Mouse (Mus musculus) liver, embryonic 14.5 days (tissue): ENCODE results near the gene Cox10. TPM values are rescaled to one million over a fixed set of nuclear protein-coding genes. Genes with fewer than 3 reads are reported as not detected.

ENCODE experiments used
- ATAC-seq: fragments of 200-750 bp; cut with Nextera tagmentation; 2 replicates; pipeline ENCODE4 v1.8.0; 2017; ENCODE audit warnings: moderate number of reproducible peaks, mild to moderate bottlenecking, moderate library complexity; ENCODE audit not compliant: insufficient read depth
- DNase-seq, 3 experiments: peaks; one replicate each; pipeline ENCODE4 v3.0.0-alpha.2; 2012 to 2013; ENCODE audit warnings: low read depth in 3 of 3, low spot score in 3 of 3
- H3K27ac ChIP-seq: fragments of 300-500 bp; sonication (generic); 2 replicates; pipeline ENCODE4 v1.5.1; 2014; ENCODE audit warnings: moderate library complexity, mild to moderate bottlenecking, control low read depth, inconsistent platforms
- H3K27me3 ChIP-seq: fragments of 300-500 bp; sonication (generic); 2 replicates; pipeline ENCODE4 v1.6.1; 2014; ENCODE audit warnings: mild to moderate bottlenecking, low read length, moderate library complexity; ENCODE audit not compliant: control insufficient read depth, insufficient read depth
- H3K36me3 ChIP-seq: fragments of 300-500 bp; sonication (generic); replicated peaks from 2 replicates; pipeline ENCODE4 v1.6.1; 2014; ENCODE audit warnings: low read depth; ENCODE audit not compliant: control insufficient read depth, insufficient read depth
- H3K4me1 ChIP-seq, 2 experiments: fragments of 200-500 bp in 1 of 2; fragments of 300-500 bp in 1 of 2; sonication (generic) in 1 of 2; replicated peaks; 2 replicates each; pipeline ENCODE4 v1.6.1; 2012 to 2014; ENCODE audit warnings: antibody characterized with exemption in 1 of 2, inconsistent platforms in 1 of 2, low read length in 1 of 2; ENCODE audit not compliant: control insufficient read depth in 2 of 2, insufficient read depth in 2 of 2
- H3K4me2 ChIP-seq: fragments of 300-500 bp; sonication (generic); 2 replicates; pipeline ENCODE4 v1.6.1; 2014; ENCODE audit warnings: low read depth, mild to moderate bottlenecking, control low read depth, moderate library complexity
- H3K4me3 ChIP-seq, 2 experiments: fragments of 200-500 bp in 1 of 2; fragments of 300-500 bp in 1 of 2; sonication (generic) in 1 of 2; 2 replicates each; pipeline ENCODE4 v1.5.1; 2012 to 2014; ENCODE audit warnings: low read depth in 2 of 2, low read length in 2 of 2, mild to moderate bottlenecking in 2 of 2, control low read depth in 1 of 2, inconsistent platforms in 1 of 2, moderate library complexity in 1 of 2; ENCODE audit not compliant: insufficient read depth in 1 of 2
- H3K9ac ChIP-seq: fragments of 300-500 bp; sonication (generic); replicated peaks from 2 replicates; pipeline ENCODE4 v1.6.1; 2014; ENCODE audit warnings: mild to moderate bottlenecking, control low read depth, moderate library complexity
- H3K9me3 ChIP-seq: fragments of 300-500 bp; sonication (generic); 2 replicates; pipeline ENCODE4 v1.6.1; 2016; ENCODE audit warnings: low read length, mixed read lengths; ENCODE audit not compliant: control insufficient read depth
- CTCF ChIP-seq: IDR thresholded peaks from 2 replicates; pipeline ENCODE4 v1.5.1; 2016; ENCODE audit warnings: antibody characterized with exemption, low read depth, control low read depth
- EP300 ChIP-seq: IDR thresholded peaks from 2 replicates; pipeline ENCODE4 v1.6.1; 2016; ENCODE audit warnings: antibody characterized with exemption, low read depth
- WGBS: fragments of 180-500 bp; shearing (Covaris S2); extraction: QIAGEN DNeasy Blood & Tissue Kit; methylation state at CpG from one replicate; pipeline ENCODE4 v1.1.7; 2014; ENCODE audit not compliant: insufficient replicate concordance; 5-methylcytosine and 5-hydroxymethylcytosine counted together
- polyA plus RNA-seq, 2 experiments: library from polyadenylated mRNA; depleted of rRNA in 1 of 2; stranded (reverse) in 1 of 2; unstranded in 1 of 2; fragments of >200 nt; fragmentation: Nextera tagmentation in 1 of 2; extraction: Ambion mirVana in 1 of 2; gene quantifications; 2 replicates each; pipeline versions ENCODE4 v1.2.1 to v1.2.3; 2012 to 2014

Gene Cox10
- polyA plus RNA-seq, 2 experiments: 4.3 to 9.2 TPM

GRCm38 (mm10) chr11:63956748-63957147 lies 122.5 kb downstream of the Cox10 start:
- no peak overlapping the region for H3K9ac ChIP-seq
- TF ChIP-seq EP300 (no peak), CTCF (no peak)
- H3K4me3 ChIP-seq: no peak overlapping the region
- H3K4me1 ChIP-seq: peaks cover 0 to 5% of the 10 kb centered on the region in 2 experiments; a peak in 1 of 4 replicates
- H3K9me3 ChIP-seq: no peaks in the 10 kb centered on the region
- no peak for DNase-seq
- WGBS: 34% methylated on average over 7 of the region's 7 CpGs
- H3K4me2 ChIP-seq: no peak overlapping the region
- H3K36me3 ChIP-seq: no peaks in the 10 kb centered on the region
- ATAC-seq: no peak
- no peak overlapping the region for H3K27ac ChIP-seq
- no peaks in the 10 kb centered on the region for H3K27me3 ChIP-seq

GRCm38 (mm10) chr11:63953887-63954286 lies 125.4 kb downstream of the Cox10 start:
- Histone ChIP-seq H3K27me3 (no peaks in the 10 kb centered on the region), H3K4me2 (no peak overlapping the region), H3K9me3 (no peaks in the 10 kb centered on the region), H3K9ac (no peak overlapping the region), H3K27ac (no peak overlapping the region), H3K4me1 (peaks cover 0 to 5% of the 10 kb centered on the region in 2 experiments; a peak in 1 of 4 replicates), H3K4me3 (no peak overlapping the region), H3K36me3 (no peaks in the 10 kb centered on the region)
- DNase-seq: no peak
- TF ChIP-seq CTCF (no peak), EP300 (no peak)
- ATAC-seq: no peak
- 75% methylated on average over 2 of the region's 2 CpGs for WGBS

- H3K27me3 ChIP-seq: no peaks in the 10 kb centered on the region
- H3K4me3 ChIP-seq: no peak overlapping the region
- WGBS: 52% methylated on average over 4 of the region's 4 CpGs
- no peaks in the 10 kb centered on the region for H3K9me3 ChIP-seq
- no peak overlapping the region for H3K4me2 ChIP-seq
- no peak overlapping the region for H3K9ac ChIP-seq
- peaks cover 0 to 5% of the 10 kb centered on the region in 2 experiments; a peak in 1 of 4 replicates for H3K4me1 ChIP-seq
- ATAC-seq (no peak), DNase-seq (no peak)
- TF ChIP-seq CTCF (no peak), EP300 (no peak)
- H3K36me3 ChIP-seq: no peaks in the 10 kb centered on the region
- no peak overlapping the region for H3K27ac ChIP-seq
These were observed 126.5 kb downstream of the Cox10 start for GRCm38 (mm10) chr11:63952743-63953191.

GRCm38 (mm10) chr11:63951831-63952631 lies 127.2 kb downstream of the Cox10 start:
- Histone ChIP-seq H3K4me1 (peaks cover 0 to 5% of the 10 kb centered on the region in 2 experiments; a peak in 1 of 4 replicates), H3K27me3 (no peaks in the 10 kb centered on the region), H3K4me2 (peak overlapping the region; percentile 38), H3K4me3 (no peak overlapping the region; a peak in 1 of 4 replicates), H3K27ac (no peak overlapping the region), H3K9me3 (no peaks in the 10 kb centered on the region), H3K9ac (no peak overlapping the region), H3K36me3 (no peaks in the 10 kb centered on the region)
- peak; percentile 38 to 45 (median 39) for DNase-seq
- TF ChIP-seq EP300 (no peak), CTCF (no peak)
- peak; percentile 67 for ATAC-seq
- WGBS: 10% methylated on average over 19 of the region's 19 CpGs

GRCm38 (mm10) chr11:63948371-63948770 lies 130.9 kb downstream of the Cox10 start:
- DNase-seq: no peak
- no peak for ATAC-seq
- no peak overlapping the region for H3K27ac ChIP-seq
- H3K4me2 ChIP-seq: no peak overlapping the region
- no peaks in the 10 kb centered on the region for H3K36me3 ChIP-seq
- no peak overlapping the region for H3K9ac ChIP-seq
- no peaks in the 10 kb centered on the region for H3K9me3 ChIP-seq
- H3K4me1 ChIP-seq: 0 out of 4 replicates have a peak, but pooled peaks cover 0 to 2% of the 10 kb centered on the region in 2 experiments
- 53% methylated on average over 11 of the region's 11 CpGs for WGBS
- TF ChIP-seq CTCF: no peak
- no peak for TF ChIP-seq EP300
- H3K4me3 ChIP-seq: no peak overlapping the region
- no peaks in the 10 kb centered on the region for H3K27me3 ChIP-seq
